Mouse (Mus musculus) layer of hippocampus, adult 9-10 months (tissue): Measurements from ENCODE around the gene Ptprt.

Source experiments
- DNase-seq: peaks from one replicate; pipeline ENCODE4 v3.0.0; 2022; ENCODE audit warnings: low spot score

Gene Ptprt

GRCm38 (mm10) chr2:162660941-162661386 is at the start of gene Ptprt:
Ptprt (minus strand) TSS chr2:162661147.
- no peak for DNase-seq

GRCm38 (mm10) chr2:162710443-162710842 is 49.5 kb upstream of the Ptprt start:
- no peak for DNase-seq

- DNase-seq = no peak
These were observed 38.7 kb upstream of the Ptprt start for GRCm38 (mm10) chr2:162699691-162700090.

GRCm38 (mm10) chr2:162699036-162699435 is 38.1 kb upstream of the Ptprt start:
- no peak for DNase-seq

- DNase-seq = no peak
These were observed 37.1 kb upstream of the Ptprt start for GRCm38 (mm10) chr2:162698068-162698467.

GRCm38 (mm10) chr2:162697151-162697550 is 36.2 kb upstream of the Ptprt start:
- no peak for DNase-seq

- DNase-seq = no peak
These were observed 31.2 kb upstream of the Ptprt start for GRCm38 (mm10) chr2:162692143-162692542.

- DNase-seq = peak; percentile 27
These were observed 21.7 kb upstream of the Ptprt start for GRCm38 (mm10) chr2:162682674-162683073.

- no peak for DNase-seq
These were observed 1.6 kb upstream of the Ptprt start for GRCm38 (mm10) chr2:162662431-162662970.

GRCm38 (mm10) chr2:162661733-162662132 is 786 bp upstream of the Ptprt start:
- no peak for DNase-seq

GRCm38 (mm10) chr2:162660231-162660940 is 561 bp downstream of the Ptprt start:
- no peak for DNase-seq

- DNase-seq = peak; percentile 84
These were observed 1.9 kb downstream of the Ptprt start for GRCm38 (mm10) chr2:162658997-162659396.

GRCm38 (mm10) chr2:162657541-162657940 is 3.4 kb downstream of the Ptprt start:
- DNase-seq = no peak

- no peak for DNase-seq
These were observed 6.5 kb downstream of the Ptprt start for GRCm38 (mm10) chr2:162654416-162654815.

GRCm38 (mm10) chr2:162638676-162639075 is 22.3 kb downstream of the Ptprt start:
- no peak for DNase-seq

GRCm38 (mm10) chr2:162637537-162637936 is 23.4 kb downstream of the Ptprt start:
- DNase-seq = no peak

- peak; percentile 31 for DNase-seq
These were observed 24.4 kb downstream of the Ptprt start for GRCm38 (mm10) chr2:162636387-162637009.

- DNase-seq = no peak
These were observed 26.0 kb downstream of the Ptprt start for GRCm38 (mm10) chr2:162634901-162635300.

GRCm38 (mm10) chr2:162626076-162626475 is 34.9 kb downstream of the Ptprt start:
- no peak for DNase-seq

- no peak for DNase-seq
These were observed 36.2 kb downstream of the Ptprt start for GRCm38 (mm10) chr2:162624707-162625106.

- no peak for DNase-seq
These were observed 46.7 kb downstream of the Ptprt start for GRCm38 (mm10) chr2:162614256-162614655.

GRCm38 (mm10) chr2:162613480-162613879 is 47.5 kb downstream of the Ptprt start:
- no peak for DNase-seq

GRCm38 (mm10) chr2:162602721-162603120 is 58.2 kb downstream of the Ptprt start:
- no peak for DNase-seq
